Mouse (Mus musculus) embryonic fibroblast, embryonic 13.5 days (primary cell): ENCODE data around the gene Naxd.

ENCODE experiments used
- CTCF ChIP-seq: IDR thresholded peaks from 2 replicates; pipeline ENCODE4 v1.5.1; 2011; ENCODE audit warnings: mild to moderate bottlenecking, control low read depth, low read length, moderate library complexity, borderline replicate concordance; ENCODE audit not compliant: insufficient read depth
- POLR2A ChIP-seq: IDR thresholded peaks from 2 replicates; pipeline ENCODE4 v1.6.1; 2011; ENCODE audit warnings: low read depth, mild to moderate bottlenecking, control low read depth, low read length, moderate library complexity

DNA sequence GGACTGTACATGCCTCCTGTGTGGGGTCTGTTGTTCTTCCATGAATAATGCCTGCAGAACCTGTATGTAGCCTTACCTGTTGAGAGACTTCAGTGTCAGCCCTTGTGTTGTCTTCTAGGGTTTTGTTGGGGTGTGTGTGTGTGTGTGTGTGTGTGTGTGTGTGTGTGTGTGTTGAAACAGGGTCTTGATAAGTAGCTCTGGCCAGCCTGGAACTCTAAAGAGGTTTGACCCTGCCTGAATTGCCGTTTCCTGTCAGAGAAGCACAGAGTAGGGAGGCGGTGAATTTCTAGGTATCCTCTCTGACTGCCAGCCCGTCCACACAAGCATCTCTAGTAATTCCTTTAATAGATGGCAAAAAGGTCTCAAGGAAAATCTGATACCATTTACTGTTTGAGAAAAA lies 62.2 kb downstream of the Naxd start:
- TF ChIP-seq CTCF (no peak), POLR2A (no peak)
